Mouse (Mus musculus): ENCODE measurements around the gene Olfr49.

Gene Olfr49

DNA sequence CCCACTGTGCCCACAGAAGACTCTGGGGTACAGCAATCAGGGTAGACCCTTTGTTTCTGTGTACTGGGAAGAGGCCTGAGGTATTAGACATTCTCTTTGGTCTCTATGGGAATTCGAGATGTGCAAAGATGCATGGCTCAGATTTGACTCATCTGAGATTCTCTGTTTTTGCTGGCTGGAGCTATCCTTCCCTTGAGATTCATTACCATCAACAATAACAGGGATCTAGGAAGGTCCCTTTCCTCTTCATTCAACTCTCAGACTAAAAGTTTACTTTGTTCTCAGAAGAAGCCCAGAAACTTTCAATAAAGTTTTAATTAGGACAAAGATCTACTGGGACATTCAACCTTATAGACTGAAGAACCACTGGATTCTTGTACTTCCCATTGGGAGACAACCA is at the start of gene Olfr49:
Gene Olfr49 (minus strand): TSS at position 101 of the 400 bp plus-strand sequence.
- DNase-seq (ENCODE audit: low spot score), result no peak

DNA sequence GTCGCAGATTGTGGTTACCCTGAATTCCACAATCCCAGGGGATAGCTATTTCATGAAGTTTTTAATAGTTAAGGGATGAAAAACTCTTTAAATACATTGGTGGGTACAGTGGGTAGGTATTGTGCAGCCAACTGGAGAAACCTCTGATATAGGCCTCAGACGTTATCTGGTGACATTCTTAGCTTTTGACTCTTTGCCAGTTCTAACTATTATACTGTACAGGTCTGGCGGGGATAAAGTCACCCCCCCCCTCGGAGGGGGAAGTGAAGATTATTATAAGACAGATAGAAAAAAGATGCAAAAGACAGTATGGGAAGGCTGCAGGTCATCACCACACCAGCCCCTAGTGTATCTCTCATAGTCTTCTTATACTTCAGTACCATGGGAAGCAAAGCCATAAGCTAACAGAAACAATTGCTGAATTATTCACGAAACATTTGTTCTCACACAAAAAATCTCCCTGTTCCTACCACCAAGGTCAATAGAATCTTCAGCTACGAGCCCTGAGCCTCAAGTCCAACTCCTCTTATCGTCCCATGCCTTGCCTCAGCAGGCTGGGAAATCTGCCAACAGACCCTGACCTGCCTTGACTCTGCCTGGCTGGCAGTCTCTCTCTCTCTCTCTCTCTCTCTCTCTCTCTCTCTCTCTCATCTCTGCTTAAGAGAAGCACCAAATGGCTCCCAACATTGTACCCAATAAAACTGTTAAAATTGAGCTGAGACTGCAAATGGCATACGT is 48.9 kb upstream of the Olfr49 start:
- DNase-seq (ENCODE audit: low spot score), result peak; percentile 90

DNA sequence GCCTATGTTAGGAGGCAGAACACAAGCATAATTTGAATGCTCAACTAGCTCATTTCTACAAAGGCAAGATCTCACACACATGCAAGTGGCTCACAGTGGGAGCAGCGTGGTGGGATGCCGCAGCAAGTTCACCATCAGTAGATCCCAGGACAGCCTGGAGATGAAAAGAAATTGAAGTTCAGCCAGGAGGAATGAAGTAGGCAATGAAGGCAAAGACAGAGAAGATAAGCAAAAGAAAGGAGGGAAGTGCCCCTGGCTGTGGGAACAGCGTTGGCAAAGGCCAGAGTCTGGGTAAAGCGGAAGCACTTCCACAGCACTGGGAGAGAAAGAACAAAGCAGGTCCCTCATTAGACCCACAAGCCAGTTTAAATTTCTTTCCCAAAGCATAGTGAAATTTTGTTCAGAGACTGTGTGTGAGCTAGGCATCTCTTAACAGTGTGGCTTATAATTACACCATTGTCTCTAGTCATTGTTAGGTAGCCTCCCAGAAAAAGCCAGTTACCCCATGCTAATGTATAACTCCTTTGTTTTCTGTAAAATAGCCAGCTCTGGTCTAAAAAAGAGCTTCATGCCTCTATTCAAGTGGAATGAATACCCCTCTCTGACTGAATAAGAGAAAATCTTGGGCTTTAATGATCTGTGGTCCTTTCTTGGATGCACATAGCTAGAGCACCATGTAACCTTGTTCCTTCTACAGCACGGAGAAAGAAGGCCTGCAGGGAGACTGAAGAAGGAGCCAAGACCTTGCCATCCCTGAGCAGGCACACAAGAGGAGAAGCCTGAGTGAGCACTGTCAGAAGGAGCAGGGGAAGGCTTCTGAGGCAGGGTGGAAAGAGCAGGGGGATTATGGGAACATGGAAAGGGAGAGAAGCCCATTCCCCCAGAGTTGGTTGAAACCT is 47.7 kb upstream of the Olfr49 start:
- DNase-seq (ENCODE audit: low spot score), result no peak

DNA sequence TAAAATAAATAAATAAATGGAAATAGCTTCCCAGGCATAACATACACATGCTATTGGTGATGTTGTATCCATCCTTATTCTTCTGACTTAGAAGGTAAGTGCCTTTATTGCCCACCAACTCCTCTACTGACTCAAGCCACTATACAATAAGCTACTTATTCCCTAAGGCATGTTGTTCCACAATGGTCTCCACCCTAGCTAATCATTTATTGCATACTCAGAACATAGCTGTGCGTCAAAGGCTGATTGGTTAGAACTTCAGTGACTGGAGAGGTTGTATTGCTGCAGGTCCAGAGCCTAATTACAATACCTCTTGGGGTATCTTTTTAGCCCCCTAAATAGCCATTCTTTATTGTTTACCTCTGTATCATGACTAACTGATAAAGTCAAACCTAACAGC is 46.4 kb upstream of the Olfr49 start:
- DNase-seq (ENCODE audit: low spot score), result no peak

DNA sequence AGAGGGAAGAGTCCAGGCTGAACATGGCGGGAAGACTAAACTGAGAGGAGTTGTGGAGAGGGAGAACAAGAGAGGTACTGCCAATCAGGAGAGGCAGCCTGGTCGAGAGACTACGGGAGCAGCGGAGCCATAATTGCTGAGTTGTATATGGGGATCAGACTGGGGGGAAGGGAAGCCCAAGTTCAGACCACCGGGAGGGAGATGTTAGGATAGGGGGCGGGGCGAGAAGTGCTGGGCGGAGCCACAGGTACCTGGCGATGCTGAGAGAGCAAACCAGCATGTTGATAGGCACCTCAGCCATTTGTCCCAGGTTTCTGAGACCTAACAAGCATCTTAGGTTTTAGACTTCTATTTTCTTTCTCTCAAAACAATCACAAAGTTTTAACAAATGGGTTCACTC is 44.5 kb upstream of the Olfr49 start:
- no peak for DNase-seq (ENCODE audit: low spot score)

DNA sequence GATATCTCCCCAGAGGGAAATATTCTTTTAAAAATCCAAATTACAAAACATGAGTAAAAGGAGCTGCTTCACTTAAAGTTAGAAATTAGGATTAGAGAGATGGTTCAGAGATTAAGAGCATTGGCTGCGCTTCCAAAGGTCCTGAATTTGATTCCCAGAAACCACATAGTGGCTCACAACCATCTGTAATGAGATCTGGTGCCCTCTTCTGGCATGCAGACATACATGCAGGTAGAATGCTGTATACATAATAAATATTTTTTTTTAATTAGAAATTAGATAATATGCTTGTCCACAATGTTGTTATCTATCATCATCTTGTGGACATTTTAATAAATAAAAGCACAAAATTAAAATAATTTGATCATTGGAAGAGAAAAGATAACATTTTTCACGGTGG is 43.8 kb upstream of the Olfr49 start:
- DNase-seq (ENCODE audit: low spot score), result no peak

DNA sequence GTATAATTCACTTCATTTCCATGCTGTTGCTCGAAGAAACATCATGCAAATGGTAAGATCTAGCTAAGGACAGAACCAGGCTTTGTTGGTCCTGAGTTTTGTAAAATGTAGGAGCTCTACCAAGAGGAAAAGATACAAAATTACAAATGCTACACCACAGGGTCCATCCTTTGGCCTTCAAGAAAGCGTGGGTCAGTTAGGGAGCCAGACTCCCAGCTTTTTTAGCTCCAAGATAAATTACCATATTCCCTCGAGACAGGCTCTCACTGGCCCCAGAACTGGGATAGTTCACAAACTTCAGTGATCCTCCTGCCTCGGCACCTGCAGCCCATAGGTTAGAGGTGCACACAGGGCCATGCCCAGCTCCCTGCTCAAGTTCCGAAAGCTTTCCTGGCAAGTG is 39.7 kb upstream of the Olfr49 start:
- no peak for DNase-seq (ENCODE audit: low spot score)

DNA sequence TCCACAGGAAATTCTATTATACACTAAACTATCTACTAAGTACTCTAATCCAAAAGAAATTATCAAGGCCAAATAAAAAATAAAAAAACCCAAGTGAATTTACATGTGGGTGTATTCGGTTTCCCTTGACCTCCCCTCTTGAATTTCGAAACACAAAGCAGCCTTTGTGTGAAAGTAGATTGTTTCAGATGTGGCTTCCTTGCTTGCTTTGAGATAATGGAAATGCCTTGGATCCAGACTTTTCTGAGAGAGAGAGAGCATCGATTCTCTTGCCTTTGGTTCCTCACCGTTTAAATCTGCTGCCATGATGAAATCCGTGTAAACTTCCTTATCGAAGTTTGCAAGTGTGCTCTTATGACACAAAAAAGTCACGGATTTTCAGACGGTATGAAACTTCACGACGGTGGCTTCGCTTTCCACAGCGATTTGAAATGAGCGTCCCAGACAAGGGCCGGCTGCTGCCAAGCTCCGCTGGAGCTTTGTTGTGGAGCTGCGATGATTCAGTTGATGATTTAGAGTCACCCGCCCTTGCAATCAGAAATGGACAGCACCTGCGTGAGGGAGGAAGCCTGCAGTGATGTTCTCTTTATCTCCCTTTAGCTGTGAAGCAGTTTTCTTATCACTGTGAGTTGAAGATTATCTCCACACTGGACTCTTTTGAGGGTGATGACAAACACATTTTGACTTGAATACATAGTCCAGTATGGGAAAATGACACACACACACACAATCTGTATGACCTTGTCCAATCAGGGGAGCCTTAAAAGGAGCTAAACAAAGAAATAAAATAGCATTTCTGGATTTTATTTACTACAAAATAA is 37.0 kb upstream of the Olfr49 start:
- DNase-seq (ENCODE audit: low spot score), result no peak

DNA sequence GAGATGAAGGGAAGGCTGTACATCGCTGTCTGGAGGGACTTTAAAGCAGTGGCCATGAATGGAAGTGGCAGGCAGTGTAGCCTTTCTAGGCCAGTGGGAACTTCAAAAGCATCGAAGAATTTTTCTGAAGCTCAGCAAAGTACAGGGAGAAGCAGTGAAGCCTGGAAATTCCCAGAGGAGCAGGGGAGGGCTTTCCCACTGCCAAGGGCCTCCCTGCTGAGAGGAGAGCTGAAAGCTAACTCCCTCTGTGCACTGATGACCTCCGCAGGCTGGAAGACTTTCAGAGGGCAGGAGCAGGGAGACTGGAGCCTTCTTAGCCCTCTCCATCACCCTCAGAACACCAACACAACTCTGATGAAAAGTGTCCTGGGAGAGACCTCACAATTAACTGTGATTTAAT is 27.0 kb upstream of the Olfr49 start:
- no peak for DNase-seq (ENCODE audit: low spot score)

DNA sequence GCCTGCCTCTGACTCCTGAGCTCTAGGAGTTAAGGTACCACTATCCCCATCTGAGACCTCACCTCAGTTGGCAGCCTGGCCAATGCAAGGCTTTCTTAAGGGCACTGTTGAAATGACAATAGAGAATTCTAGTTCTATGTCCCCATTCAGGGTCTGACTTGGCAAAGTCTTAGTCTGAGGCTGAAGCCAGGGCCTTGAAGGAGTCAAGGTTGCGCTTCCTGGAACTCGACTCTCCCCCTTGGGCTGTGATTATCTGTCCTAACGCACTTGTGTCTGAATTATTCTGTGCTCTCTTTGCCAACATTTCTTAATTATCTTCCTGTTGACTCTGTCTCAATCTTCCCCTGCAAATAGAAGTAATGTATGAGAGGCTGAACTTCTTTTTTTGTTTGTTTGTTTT is 15.9 kb upstream of the Olfr49 start:
- DNase-seq (ENCODE audit: low spot score), result peak; percentile 64

DNA sequence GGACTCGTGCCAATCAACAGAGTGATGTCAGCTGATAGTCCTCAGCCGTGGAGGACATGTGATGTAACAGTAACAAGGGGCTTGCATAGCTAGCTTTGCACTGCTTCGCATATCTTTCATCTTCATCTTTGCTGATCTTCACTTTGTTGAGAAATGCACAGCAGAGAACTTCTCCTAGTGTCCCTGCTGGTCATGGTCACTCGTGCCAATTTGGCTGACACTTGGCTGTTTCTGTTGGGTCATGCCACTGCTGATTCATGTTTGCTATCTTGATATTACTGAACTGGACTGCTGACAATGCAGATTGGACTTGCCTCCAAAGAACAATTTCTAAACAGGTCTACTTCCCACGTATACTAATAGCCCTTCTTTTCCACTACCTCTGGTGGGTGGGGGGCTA is 15.4 kb upstream of the Olfr49 start:
- peak; percentile 74 for DNase-seq (ENCODE audit: low spot score)

DNA sequence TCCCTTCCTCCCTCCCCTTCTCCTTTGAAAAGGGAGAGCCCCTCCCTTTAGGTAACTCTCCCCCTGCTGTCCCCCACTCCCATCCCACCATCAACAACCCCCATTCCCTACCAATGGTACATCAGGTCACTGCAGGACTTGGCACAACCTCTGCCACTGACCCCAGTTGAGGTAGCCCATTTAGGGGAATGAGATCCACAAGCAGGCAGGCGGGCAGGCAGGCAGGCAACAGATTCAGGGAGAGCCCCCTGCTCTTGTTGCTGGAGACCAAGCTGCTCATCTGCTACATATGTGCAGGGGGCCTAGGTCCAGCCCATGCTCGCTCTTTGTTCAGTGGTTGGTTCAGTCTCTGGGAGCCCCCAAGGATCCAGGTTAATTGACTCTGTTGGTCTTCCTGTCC is 8.3 kb downstream of the Olfr49 start:
- DNase-seq (ENCODE audit: low spot score), result no peak

DNA sequence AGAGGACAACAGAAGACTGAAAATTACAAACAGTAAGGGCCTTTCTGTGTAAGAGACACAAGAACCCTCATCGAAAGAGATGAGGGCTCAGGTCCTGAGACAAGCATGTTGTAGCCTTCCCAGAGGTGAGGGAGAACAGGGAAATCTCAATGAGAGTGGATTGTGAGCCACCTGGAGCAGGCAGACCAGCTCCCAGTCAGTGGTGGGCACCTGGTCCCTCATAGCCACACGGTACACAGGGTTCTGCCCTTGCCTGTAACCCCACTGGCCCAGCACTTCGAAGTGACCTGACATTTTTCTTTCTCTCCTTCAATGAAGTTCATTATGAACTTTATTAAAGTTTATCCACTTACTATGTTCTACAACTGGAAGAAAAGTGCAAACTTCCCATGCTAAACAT is 12.0 kb downstream of the Olfr49 start:
- no peak for DNase-seq (ENCODE audit: low spot score)

DNA sequence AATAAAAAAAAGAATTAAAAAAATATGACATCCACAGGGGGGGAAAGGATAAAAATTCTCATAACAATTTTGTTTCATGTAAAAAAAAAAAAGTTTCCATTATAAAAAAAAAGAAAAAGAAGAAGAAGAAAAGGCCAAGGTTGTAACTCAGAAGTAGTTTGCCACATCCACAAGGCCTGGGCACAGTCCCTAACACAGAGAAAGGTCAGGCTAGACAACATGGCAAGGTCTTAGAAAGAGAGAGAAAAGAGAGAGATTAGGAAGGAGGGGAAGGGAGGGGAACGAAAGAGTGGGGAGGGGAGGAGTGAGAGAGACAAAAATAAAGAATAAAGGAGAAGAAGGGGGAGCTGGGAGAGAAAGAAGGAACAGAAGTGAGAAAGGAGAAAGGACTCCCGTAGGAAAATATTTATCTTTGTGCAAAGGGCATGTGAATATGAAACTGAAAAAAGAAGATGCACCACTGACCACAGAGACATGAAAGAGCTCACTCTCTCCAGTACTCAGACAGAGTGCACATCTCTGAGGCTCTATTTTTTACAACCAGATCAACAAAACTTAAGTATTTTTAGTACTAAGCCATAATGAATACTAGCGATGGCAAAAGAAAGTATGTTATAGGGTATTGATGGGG is 12.6 kb downstream of the Olfr49 start:
- no peak for DNase-seq (ENCODE audit: low spot score)

DNA sequence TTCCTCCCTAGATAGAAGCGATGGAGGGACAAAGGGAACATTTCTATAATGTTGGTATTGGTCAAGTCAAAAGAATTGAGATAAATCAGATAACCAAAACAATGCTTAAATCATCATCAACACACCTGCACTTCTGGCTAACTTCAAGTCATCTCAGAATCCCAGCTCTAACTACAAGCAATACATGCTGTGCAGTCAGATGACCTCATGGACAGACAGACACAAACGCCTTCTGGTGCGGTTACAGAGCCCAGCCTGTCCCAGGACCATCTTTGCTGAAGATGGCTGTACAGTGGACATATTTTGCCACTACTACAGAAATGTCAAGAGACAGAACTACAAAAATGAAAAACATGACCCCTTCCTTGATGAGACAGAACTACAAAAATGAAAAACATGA is 14.3 kb downstream of the Olfr49 start:
- DNase-seq (ENCODE audit: low spot score), result no peak

DNA sequence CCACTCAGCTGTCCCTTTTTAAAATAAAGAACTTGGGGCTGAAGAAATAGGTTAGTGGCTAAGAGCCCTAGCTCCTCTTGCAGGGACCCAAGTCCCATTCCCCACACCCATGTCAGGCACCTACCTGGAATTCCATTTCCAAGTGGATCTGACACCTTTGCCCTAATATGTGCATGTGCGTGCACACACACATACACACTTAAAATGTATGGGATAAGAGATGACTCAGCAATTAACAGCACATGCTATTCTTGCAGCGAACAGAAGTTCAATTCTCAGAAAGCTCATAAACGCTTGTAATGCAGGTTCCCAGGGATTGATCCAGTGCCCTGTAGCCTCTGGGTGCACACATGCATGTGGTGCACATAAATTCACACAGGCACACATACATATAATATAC is 15.2 kb downstream of the Olfr49 start:
- no peak for DNase-seq (ENCODE audit: low spot score)

DNA sequence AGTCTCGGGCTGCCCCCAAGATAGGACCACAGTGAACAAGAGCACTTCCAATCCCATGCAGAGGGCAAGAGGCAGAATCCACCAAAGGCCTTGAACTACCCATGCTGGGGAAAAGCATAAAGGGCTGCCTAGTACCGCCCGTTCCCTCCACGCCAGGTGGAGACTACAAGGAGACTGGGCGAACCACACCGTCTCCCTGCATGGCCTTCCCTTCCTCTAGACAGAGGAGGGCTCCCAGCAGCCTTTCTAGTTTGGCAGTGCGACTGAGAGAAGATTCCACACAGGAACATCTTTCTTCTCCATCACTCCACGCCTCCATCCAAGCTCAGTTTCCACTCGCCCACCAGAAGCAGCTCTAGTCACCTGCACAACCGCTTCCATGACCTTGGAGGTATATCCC is 16.8 kb downstream of the Olfr49 start:
- DNase-seq (ENCODE audit: low spot score), result no peak

DNA sequence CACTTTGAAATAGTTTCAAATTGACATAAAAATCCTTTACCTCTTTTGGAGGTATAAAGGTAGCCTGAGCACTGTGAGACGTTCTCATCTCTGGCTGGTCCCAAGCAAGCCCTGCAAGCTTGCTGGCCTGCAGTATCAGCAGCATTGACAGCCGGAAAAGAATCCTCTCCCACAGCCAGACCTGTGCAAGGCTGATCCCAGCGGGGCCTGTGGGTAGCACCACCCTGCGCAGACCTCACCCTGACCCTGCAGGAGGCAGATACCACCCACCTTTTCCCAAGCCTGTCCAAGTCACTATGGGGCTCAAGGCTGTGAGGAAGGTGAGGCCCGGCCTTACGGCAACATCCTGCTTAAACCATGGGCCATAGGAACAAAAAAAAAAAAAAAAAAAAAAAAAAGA is 18.8 kb downstream of the Olfr49 start:
- no peak for DNase-seq (ENCODE audit: low spot score)

DNA sequence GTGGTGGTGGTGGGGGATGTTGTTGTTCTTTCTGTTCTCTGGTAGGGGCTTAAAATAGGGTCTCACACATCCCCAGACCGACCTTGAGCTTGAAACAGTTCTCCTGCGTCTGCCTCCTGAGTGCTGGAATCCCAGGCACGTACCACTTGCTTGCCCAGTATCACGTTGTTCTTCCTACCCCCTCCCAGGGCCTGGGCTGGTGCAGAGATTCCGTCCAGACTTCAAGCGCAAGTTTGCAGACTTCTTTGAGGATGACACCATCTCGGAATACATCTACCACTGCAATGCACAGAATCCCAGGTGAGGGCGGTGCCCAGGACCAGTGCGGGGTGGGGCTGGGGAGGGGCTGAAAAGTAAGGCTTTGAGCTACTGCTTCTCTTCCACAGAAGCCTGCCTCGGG is 19.6 kb downstream of the Olfr49 start:
- DNase-seq (ENCODE audit: low spot score), result no peak

DNA sequence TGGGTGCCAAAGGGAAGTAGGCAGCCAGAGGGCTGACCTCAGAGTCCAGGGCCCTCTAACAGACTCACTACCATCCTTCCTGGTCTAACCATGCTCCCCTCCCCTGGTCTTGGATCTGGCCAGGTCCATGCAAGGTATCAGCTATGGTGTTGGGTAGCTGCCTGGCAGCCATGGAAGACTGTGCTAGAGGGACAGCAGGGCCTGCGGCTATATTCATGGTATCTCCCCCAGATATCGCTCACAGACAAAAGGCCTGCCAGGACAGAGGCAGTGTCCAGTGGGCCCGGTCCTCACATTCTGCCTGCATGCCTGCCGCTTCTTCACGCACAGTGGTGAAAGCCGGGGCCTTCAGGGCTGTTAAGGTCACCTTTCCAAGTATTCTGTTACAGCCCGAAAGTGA is 20.5 kb downstream of the Olfr49 start:
- DNase-seq (ENCODE audit: low spot score), result no peak

DNA sequence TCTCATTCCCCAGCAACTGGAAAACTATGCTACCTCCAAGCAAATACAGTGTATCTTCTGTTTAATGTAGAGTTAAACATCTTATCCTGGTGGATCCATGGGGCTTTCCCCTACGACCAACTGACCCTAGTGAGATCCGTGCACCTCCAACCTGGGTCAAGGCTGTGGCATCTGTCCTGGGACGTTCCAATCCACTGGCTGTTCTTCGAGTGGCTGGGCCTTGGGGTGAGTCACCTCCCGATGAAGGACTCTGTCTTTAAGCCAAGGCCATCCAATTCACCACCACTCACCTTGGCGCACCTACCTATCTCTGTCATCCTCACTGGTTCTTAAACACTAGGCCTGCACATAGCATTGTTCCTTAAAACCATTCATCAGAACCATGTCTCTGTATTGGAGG is 21.6 kb downstream of the Olfr49 start:
- DNase-seq (ENCODE audit: low spot score), result no peak

DNA sequence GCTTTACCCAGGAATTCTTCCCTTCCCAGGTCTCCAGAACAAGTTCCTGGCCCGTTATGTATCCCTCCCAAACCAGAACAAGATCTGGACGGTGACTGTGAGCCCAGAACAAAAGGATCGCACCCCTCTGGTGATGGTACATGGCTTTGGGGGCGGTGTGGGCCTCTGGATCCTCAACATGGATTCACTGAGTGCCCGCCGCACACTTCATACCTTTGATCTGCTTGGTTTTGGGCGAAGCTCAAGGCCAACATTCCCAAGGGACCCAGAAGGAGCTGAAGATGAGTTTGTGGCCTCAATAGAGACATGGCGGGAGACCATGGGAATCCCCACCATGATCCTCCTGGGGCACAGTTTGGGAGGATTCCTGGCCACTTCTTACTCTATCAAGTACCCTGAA is 22.1 kb downstream of the Olfr49 start:
- no peak for DNase-seq (ENCODE audit: low spot score)
